Mouse (Mus musculus) gastrocnemius, postnatal 25 days (tissue): ENCODE results near the gene 1700020D05Rik. TPM values are rescaled to one million over a fixed set of nuclear protein-coding genes. Genes with fewer than 3 reads are reported as not detected.

Experiments
- total RNA-seq, 2 experiments: library from RNA; stranded (reverse); gene quantifications; 1 replicate in 1 of 2; 2 replicates in 1 of 2; pipeline ENCODE4 v1.2.3; 2021

Gene 1700020D05Rik
- total RNA-seq, 2 experiments from 2014 or later: 0.64 to 0.88 TPM

Other genes with a start within 250 kb of the 1700020D05Rik start
- 1 to 10 TPM; 5.6 to 6.5 TPM for gene Pacs1, start 230.7 kb downstream of the 1700020D05Rik start, total RNA-seq
- 10 to 100 TPM; 65.4 to 69.5 TPM for gene Sf3b2, start 208.3 kb downstream of the 1700020D05Rik start, total RNA-seq
- not detected for gene Gal3st3, start 205.5 kb downstream of the 1700020D05Rik start, total RNA-seq
- gene Catsper1, start 168.0 kb downstream of the 1700020D05Rik start, total RNA-seq: not detected
- 10 to 100 TPM; 19.7 to 41.3 TPM for gene Cst6, start 154.2 kb downstream of the 1700020D05Rik start, total RNA-seq
- 10 to 100 TPM; 12.7 to 13.4 TPM for gene Eif1ad, start 137.0 kb downstream of the 1700020D05Rik start, total RNA-seq
- 100 to 1,000 TPM; 114 to 122 TPM for gene Banf1, start 136.6 kb downstream of the 1700020D05Rik start, total RNA-seq
- gene Sart1, start 115.1 kb downstream of the 1700020D05Rik start, total RNA-seq: 10 to 100 TPM; 29.0 to 36.5 TPM
- 1 to 10 TPM in 1 of 2 experiments, not detected in 1; 1.2 TPM for gene Tsga10ip, start 101.3 kb downstream of the 1700020D05Rik start, total RNA-seq
- gene Drap1, start 78.8 kb downstream of the 1700020D05Rik start, total RNA-seq: 100 to 1,000 TPM; 473 to 502 TPM
- gene AI837181, start 78.6 kb downstream of the 1700020D05Rik start, total RNA-seq: 10 to 100 TPM; 32.1 to 33.5 TPM
- not detected for gene Fosl1, start 56.2 kb downstream of the 1700020D05Rik start, total RNA-seq
- 1 to 10 TPM; 4.5 to 6.6 TPM for gene Ccdc85b, start 45.9 kb downstream of the 1700020D05Rik start, total RNA-seq
- gene Fibp, start 43.2 kb downstream of the 1700020D05Rik start, total RNA-seq: 10 to 100 TPM; 36.9 to 38.4 TPM
- not detected for gene Ctsw, start 35.3 kb downstream of the 1700020D05Rik start, total RNA-seq
- 10 to 100 TPM in 1 of 2 experiments, 1 to 10 TPM in 1; 7.8 to 12.2 TPM for gene Efemp2, start 29.8 kb downstream of the 1700020D05Rik start, total RNA-seq
- gene Mus81, start 15.4 kb downstream of the 1700020D05Rik start, total RNA-seq: 10 to 100 TPM; 20.3 to 21.6 TPM
- gene Cfl1, start 13.3 kb downstream of the 1700020D05Rik start, total RNA-seq: 100 to 1,000 TPM in 1 of 2 experiments, 10 to 100 TPM in 1; 83.6 to 106 TPM
- 1 to 10 TPM; 6.9 to 7.5 TPM for gene Snx32, start 6.8 kb upstream of the 1700020D05Rik start, total RNA-seq
- gene Ovol1, start 56.9 kb upstream of the 1700020D05Rik start, total RNA-seq: not detected
- gene Ap5b1, start 64.2 kb upstream of the 1700020D05Rik start, total RNA-seq: 1 to 10 TPM; 1.4 to 1.5 TPM
- 10 to 100 TPM; 45.2 to 47.1 TPM for gene Rnaseh2c, start 98.1 kb upstream of the 1700020D05Rik start, total RNA-seq
- 10 to 100 TPM; 15.6 to 15.7 TPM for gene Kat5, start 106.5 kb upstream of the 1700020D05Rik start, total RNA-seq
- 10 to 100 TPM; 12.5 to 13.7 TPM for gene Rela, start 133.7 kb upstream of the 1700020D05Rik start, total RNA-seq
- 10 to 100 TPM in 1 of 2 experiments, 1 to 10 TPM in 1; 10.0 to 11.5 TPM for gene Sipa1, start 159.9 kb upstream of the 1700020D05Rik start, total RNA-seq
- 10 to 100 TPM in 1 of 2 experiments, 1 to 10 TPM in 1; 8.3 to 10.9 TPM for gene Map3k11, start 185.0 kb upstream of the 1700020D05Rik start, total RNA-seq
- 10 to 100 TPM; 13.5 to 13.8 TPM for gene Pcnx3, start 185.1 kb upstream of the 1700020D05Rik start, total RNA-seq
- gene Kcnk7, start 200.6 kb upstream of the 1700020D05Rik start, total RNA-seq: not detected
- 100 to 1,000 TPM; 241 to 266 TPM for gene Ehbp1l1, start 222.5 kb upstream of the 1700020D05Rik start, total RNA-seq
- 10 to 100 TPM; 24.7 to 24.9 TPM for gene Fam89b, start 225.9 kb upstream of the 1700020D05Rik start, total RNA-seq
- 10 to 100 TPM; 45.7 to 49.6 TPM for gene Ltbp3, start 237.1 kb upstream of the 1700020D05Rik start, total RNA-seq